Mouse (Mus musculus): ENCODE results near the gene Gm4779. TPM values are rescaled to one million over a fixed set of nuclear protein-coding genes. Genes with fewer than 3 reads are reported as not detected.
"Not testable (repeated sequence)": the region's sequence is repeated elsewhere in the genome, so short reads cannot be mapped to it uniquely, and the experiment has no call there.

Gm4779 gene
- polyA plus RNA-seq (2015; fragmentation: Nextera tagmentation; extraction: Ambion mirVana) = not detected in 2 replicates

DNA sequence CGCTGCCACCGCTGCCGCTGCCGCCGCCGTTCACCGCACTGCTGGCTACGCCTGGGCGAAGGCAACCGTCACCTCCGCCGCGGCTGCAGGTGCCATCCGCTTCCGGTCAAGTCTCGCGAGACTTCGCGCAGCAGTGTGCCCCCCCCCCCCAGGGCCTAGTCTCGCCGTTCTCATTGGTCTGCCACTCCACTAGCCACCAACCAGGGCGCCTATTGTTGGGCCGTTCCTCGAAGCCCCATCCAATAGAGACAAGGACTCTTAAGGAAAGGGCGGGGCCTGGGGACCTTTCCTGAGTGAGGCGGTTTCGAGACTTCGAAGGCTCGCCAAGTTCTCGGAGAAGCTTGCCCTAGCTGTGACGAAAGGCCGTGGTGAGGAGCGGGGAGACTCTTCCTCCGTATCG lies at the start of gene Gm4779, which contains the start of gene 8030474K03Rik:
TSS of gene Gm4779 (minus strand) at position 82 of the 400 bp plus-strand sequence.
TSS of gene 8030474K03Rik (plus strand) at position 315 of the 400 bp plus-strand sequence.
- Histone ChIP-seq H3K27me3 (replicated peaks; ENCODE audit: insufficient read depth, low read length) (no peaks in the 10 kb centered on the region), H3K9ac (replicated peaks; ENCODE audit: low read depth) (no peak within 1 kb of the TSS), H3K4me3 (ENCODE audit: low read depth, low read length) (no peak within 1 kb of the TSS), H3K9me3 (ENCODE audit: low read length) (no peaks in the 10 kb centered on the region), H3K4me1 (ENCODE audit: insufficient read depth, low read depth, low read length) (no peaks in the 10 kb centered on the region), H3K27ac (ENCODE audit: low read length) (no peak within 1 kb of the TSS), H3K36me3 (ENCODE audit: insufficient read depth, low read length) (no peaks in the 10 kb centered on the region), H3K4me2 (replicated peaks; ENCODE audit: low read depth, low read length) (no peak within 1 kb of the TSS)
- DNase-seq (ENCODE audit: low spot score) (no peak), ATAC-seq (no peak)
- no peak for TF ChIP-seq EP300 (IDR thresholded peaks at IDR 0.05)
- TF ChIP-seq CTCF (IDR thresholded peaks at IDR 0.05) = no peak
- WGBS = 94% methylated on average over 26 of the region's 35 CpGs

DNA sequence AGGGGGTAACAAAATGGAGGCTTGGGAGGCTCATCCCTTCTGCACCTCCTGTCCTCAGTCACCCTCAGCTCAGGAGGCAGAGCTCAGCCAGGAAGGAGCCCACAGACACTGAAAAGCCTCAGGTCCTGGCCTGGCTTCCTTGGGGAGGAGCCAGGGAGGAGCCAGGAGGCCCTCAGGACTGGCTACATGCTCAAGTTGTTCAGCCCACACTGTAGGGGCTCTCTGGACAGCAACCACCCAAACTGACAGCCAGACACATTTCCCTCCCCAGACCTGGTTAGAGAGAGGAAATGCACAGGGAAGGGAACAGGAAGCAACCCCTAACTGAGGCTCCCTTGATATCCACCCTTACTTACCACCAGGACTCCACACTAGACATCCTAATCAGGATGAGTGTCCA lies 25.8 kb upstream of the Gm4779 start:
- H3K4me2 ChIP-seq (replicated peaks; ENCODE audit: low read depth, low read length); DNase-seq (ENCODE audit: low spot score); ATAC-seq; H3K9me3 ChIP-seq (ENCODE audit: low read length); H3K9ac ChIP-seq (replicated peaks; ENCODE audit: low read depth); H3K36me3 ChIP-seq (ENCODE audit: insufficient read depth, low read length); H3K4me3 ChIP-seq (ENCODE audit: low read depth, low read length); H3K27ac ChIP-seq (ENCODE audit: low read length); H3K27me3 ChIP-seq (replicated peaks; ENCODE audit: insufficient read depth, low read length); H3K4me1 ChIP-seq (ENCODE audit: insufficient read depth, low read depth, low read length): not testable (repeated sequence)

DNA sequence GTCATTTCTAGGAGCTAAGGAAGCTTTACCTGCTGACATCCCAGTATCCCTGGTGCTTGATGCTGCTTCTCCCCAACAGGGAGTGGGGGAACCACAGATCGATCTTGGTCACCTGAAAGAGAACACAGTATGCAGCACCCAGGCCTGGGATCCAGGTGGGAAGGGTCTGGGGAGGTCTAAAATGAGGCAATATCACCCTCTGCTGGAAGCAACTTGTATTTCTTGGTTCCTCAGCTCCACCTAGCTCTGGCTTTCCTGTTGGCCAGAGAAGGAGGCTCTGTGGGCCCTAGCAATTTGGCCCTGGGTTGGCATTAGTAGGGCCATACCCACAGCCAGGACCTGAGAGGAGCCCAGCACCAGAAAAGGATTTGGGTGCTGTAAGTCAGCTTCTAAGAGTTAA lies 24.9 kb upstream of the Gm4779 start:
- peak; percentile 13 for DNase-seq (ENCODE audit: low spot score)
- Histone ChIP-seq H3K9me3 (ENCODE audit: low read length) (no peaks in the 10 kb centered on the region), H3K36me3 (ENCODE audit: insufficient read depth, low read length) (no peaks in the 10 kb centered on the region), H3K9ac (replicated peaks; ENCODE audit: low read depth) (no peak overlapping the region), H3K4me1 (ENCODE audit: insufficient read depth, low read depth, low read length) (no peaks in the 10 kb centered on the region), H3K4me3 (ENCODE audit: low read depth, low read length) (no peak overlapping the region), H3K27ac (ENCODE audit: low read length) (no peak overlapping the region), H3K4me2 (replicated peaks; ENCODE audit: low read depth, low read length) (no peak overlapping the region), H3K27me3 (replicated peaks; ENCODE audit: insufficient read depth, low read length) (no peaks in the 10 kb centered on the region)
- TF ChIP-seq EP300 (IDR thresholded peaks at IDR 0.05) = no peak
- peak; percentile 55 for TF ChIP-seq CTCF (IDR thresholded peaks at IDR 0.05)
- 43% methylated on average over 1 of the region's 1 CpGs for WGBS
- no peak for ATAC-seq

DNA sequence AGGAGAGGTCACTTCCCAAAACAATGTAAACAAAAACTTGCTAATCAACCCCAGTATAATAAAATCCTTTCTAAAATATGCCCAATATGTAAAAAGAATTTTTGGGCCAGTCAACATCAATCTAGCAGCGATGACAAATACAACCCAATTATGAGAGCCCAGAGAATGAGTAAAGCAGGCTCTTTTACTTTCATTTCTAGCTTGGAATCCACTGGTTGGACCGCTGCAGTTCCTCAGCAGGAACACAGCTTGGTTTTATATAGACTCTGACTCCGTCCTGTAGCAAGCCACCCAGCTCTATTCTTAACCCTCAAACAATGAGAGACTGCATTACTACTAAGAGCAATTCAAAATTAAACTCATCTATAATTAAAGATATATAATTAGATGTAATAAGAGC lies 17.5 kb upstream of the Gm4779 start:
- no peak overlapping the region for H3K4me2 ChIP-seq (replicated peaks; ENCODE audit: low read depth, low read length)
- no peak overlapping the region for H3K27ac ChIP-seq (ENCODE audit: low read length)
- H3K4me1 ChIP-seq (ENCODE audit: insufficient read depth, low read depth, low read length) = no peaks in the 10 kb centered on the region
- no peak overlapping the region for H3K9ac ChIP-seq (replicated peaks; ENCODE audit: low read depth)
- TF ChIP-seq CTCF (IDR thresholded peaks at IDR 0.05) = no peak
- no peak for TF ChIP-seq EP300 (IDR thresholded peaks at IDR 0.05)
- no peaks in the 10 kb centered on the region for H3K36me3 ChIP-seq (ENCODE audit: insufficient read depth, low read length)
- no peaks in the 10 kb centered on the region for H3K27me3 ChIP-seq (replicated peaks; ENCODE audit: insufficient read depth, low read length)
- no peaks in the 10 kb centered on the region for H3K9me3 ChIP-seq (ENCODE audit: low read length)
- H3K4me3 ChIP-seq (ENCODE audit: low read depth, low read length) = no peak overlapping the region
- peak; percentile 7 for DNase-seq (ENCODE audit: low spot score)
- WGBS = 56% methylated on average over 3 of the region's 3 CpGs
- no peak for ATAC-seq

DNA sequence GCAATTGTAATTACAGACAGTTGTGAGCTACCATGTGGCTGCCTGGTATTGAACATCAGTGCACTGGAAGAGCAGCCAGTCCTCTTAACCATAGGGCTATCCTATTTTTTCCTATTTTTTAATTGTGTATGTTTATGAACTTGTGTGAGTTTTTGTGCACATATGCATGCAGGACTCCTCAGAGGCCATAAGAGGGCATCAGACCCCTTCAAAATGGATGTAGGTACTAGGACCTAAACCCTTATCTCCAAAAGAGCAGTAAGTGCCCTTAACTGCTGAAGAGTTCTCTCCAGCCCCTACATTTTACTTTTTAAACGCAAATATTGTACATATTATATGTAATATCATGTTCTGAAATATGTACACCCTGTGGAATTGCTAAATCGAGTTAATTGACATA lies 11.3 kb upstream of the Gm4779 start:
- no peaks in the 10 kb centered on the region; the same call in 1 of the 2 replicates for H3K27me3 ChIP-seq (replicated peaks; ENCODE audit: insufficient read depth, low read length)
- no peaks in the 10 kb centered on the region for H3K9me3 ChIP-seq (ENCODE audit: low read length)
- no peak overlapping the region for H3K27ac ChIP-seq (ENCODE audit: low read length)
- no peaks in the 10 kb centered on the region for H3K4me1 ChIP-seq (ENCODE audit: insufficient read depth, low read depth, low read length)
- H3K4me2 ChIP-seq (replicated peaks; ENCODE audit: low read depth, low read length) = no peak overlapping the region
- DNase-seq (ENCODE audit: low spot score) = peak; percentile 60
- TF ChIP-seq EP300 (IDR thresholded peaks at IDR 0.05) (no peak), CTCF (IDR thresholded peaks at IDR 0.05) (peak; percentile 67)
- ATAC-seq = no peak
- no peak overlapping the region for H3K9ac ChIP-seq (replicated peaks; ENCODE audit: low read depth)
- H3K36me3 ChIP-seq (ENCODE audit: insufficient read depth, low read length) = no peaks in the 10 kb centered on the region
- WGBS = 20% methylated on average over 2 of the region's 2 CpGs
- H3K4me3 ChIP-seq (ENCODE audit: low read depth, low read length) = no peak overlapping the region

DNA sequence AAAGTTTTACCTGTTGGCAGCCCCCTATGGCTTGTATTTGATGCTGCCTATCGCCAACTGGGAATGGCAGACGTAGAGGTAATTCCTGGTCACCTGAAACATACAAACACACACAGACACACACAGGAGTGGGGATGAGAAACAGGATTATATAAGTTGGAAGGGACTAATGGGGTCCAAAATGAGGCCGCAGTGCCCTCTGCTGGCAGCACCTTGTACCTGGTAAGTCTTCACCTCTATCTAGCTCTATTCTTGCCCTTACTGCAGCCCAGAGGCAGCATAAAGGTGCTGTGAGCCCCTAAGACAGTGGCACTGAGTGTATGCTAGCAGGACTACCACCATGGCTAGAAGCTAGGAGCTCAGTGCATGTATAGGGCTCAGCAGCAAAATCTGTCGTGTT lies 2.7 kb downstream of the Gm4779 start:
- ATAC-seq (no peak), DNase-seq (ENCODE audit: low spot score) (peak; percentile 36)
- WGBS = 42% methylated on average over 4 of the region's 4 CpGs
- Histone ChIP-seq H3K4me3 (ENCODE audit: low read depth, low read length) (no peak overlapping the region), H3K27me3 (replicated peaks; ENCODE audit: insufficient read depth, low read length) (no peaks in the 10 kb centered on the region), H3K9me3 (ENCODE audit: low read length) (no peaks in the 10 kb centered on the region), H3K36me3 (ENCODE audit: insufficient read depth, low read length) (no peaks in the 10 kb centered on the region), H3K27ac (ENCODE audit: low read length) (no peak overlapping the region), H3K4me2 (replicated peaks; ENCODE audit: low read depth, low read length) (no peak overlapping the region), H3K9ac (replicated peaks; ENCODE audit: low read depth) (no peak overlapping the region), H3K4me1 (ENCODE audit: insufficient read depth, low read depth, low read length) (no peaks in the 10 kb centered on the region)
- TF ChIP-seq EP300 (IDR thresholded peaks at IDR 0.05) = no peak
- peak; percentile 66 for TF ChIP-seq CTCF (IDR thresholded peaks at IDR 0.05)

DNA sequence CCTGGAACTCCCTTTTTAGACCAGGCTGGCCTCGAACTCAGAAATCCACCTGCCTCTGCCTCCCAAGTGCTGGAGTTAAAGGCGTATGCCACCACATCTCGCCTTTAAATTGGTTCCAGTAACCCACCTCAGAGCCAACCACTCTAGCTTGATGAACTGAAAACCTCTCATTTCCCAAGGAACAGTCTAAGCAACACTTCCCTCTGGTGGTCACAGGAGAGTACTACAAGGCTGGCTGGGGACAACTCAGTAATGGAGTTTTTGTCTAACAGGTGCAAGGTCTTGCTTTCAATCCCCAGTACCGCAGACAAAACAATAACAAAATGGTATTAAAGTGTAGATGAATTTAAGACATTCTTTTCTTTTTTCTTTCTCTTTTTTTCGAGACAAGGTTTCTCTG lies 22.2 kb downstream of the Gm4779 start:
- Histone ChIP-seq H3K4me2 (replicated peaks; ENCODE audit: low read depth, low read length) (no peak overlapping the region), H3K4me3 (ENCODE audit: low read depth, low read length) (no peak overlapping the region), H3K4me1 (ENCODE audit: insufficient read depth, low read depth, low read length) (no peaks in the 10 kb centered on the region), H3K9ac (replicated peaks; ENCODE audit: low read depth) (no peak overlapping the region), H3K9me3 (ENCODE audit: low read length) (no peaks in the 10 kb centered on the region), H3K27me3 (replicated peaks; ENCODE audit: insufficient read depth, low read length) (no peaks in the 10 kb centered on the region), H3K36me3 (ENCODE audit: insufficient read depth, low read length) (no peaks in the 10 kb centered on the region), H3K27ac (ENCODE audit: low read length) (no peak overlapping the region)
- TF ChIP-seq EP300 (IDR thresholded peaks at IDR 0.05) = no peak
- TF ChIP-seq CTCF (IDR thresholded peaks at IDR 0.05) = peak; percentile 84
- WGBS = 29% methylated on average over 5 of the region's 5 CpGs
- DNase-seq (ENCODE audit: low spot score) (peak; percentile 52), ATAC-seq (no peak)
